Mouse (Mus musculus): Measurements from ENCODE around the gene Cdk19. TPM values are rescaled to one million over a fixed set of nuclear protein-coding genes. Genes with fewer than 3 reads are reported as not detected.

Gene Cdk19
- total RNA-seq, 2 experiments from 2014 or later = 50.2 to 54.1 TPM

DNA sequence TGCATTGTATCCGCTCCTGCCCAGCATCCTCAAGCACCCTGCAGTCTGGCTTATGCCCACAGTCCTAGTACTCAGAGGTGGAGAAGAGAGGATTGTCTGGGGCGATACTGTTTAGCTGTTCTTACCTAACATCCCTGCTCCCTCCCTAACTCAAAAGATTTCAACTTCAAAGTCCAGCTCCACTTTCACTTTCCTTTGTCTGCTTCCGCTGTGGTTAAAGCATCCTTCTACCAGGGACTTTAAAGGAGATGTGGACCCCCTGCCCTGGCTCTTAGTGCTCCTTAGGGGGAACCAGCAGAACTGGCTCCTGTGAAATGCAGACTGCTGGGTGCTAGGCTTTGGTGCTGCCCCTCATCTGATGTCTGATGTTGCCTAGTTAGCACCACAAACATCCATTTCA lies 122.9 kb downstream of the Cdk19 start:
- intact Hi-C loops (cut with DNase I) = no loop called here
- no peak for DNase-seq (ENCODE audit: low spot score in 2 of 2)

DNA sequence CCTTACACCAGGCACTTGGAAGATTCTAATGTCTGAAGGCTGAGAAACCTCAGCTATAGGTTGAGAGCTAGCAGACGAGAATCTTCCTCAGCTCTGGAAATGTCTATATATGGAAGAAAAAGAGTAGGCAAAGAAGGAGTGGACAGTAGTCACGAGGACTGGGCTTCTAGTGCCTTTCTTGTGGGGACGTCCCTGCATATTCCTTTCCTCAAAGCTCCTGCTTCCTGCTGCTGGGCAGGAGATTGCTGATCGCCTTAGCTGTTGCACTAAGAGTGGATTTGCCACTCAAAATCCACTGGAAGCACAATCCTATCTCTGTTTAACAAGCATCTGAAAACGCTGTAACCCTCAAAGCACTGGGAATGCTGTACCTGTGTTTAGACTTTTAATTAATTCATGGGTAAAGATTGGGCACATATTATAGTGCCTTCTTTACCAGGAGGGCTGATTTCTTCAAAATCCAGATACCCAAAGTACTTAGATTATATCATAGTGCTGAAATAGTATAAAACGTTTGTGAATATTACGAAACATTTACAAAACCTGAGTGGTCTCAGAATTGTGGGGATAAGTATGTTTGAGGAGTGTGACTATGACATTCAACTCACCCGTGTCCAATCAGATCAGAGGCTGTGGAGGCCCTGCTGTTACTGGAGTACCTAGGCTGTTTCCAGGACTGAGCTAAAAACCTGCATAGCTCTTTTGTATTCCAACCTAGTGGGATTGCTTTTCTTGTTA lies 128.0 kb downstream of the Cdk19 start:
- no peak for DNase-seq (ENCODE audit: low spot score in 2 of 2)
- intact Hi-C loops (cut with DNase I) = no loop called here

DNA sequence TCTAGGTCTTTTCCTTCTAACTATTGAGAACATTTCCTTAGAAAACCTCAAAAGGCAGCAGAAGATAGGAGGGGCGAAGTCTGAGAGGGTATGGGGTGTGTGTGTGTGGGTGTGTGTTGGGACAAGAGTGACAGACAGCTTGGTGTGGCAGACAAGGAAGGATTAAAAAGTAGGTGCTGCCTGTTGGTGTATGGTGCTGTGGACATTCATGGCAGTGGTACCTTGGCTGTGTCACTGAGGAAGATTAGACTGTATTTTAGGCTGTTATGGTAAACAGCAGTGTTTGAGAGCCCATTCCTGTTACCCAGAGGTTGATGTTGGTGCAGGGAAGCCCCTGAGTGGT lies 128.5 kb downstream of the Cdk19 start:
- intact Hi-C loops (cut with DNase I) = no loop called here

DNA sequence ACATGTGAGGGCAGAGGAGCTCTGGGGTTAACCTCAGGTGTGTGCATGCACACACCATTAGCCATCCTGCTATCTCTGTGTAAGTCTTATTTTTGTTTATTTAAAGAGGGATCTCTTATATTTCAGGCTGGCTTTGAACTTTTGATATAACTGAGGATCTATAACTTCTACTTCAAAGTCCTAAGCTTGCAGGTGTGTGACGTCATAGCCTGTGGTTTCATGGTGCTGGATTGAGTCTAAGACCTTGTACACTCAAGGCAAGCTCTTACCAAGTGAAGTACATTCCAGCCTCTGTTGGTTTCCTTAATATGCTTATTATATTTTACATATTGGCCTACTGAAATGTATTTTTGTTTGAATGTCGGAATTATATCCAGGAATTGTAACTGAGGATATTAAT lies 129.8 kb downstream of the Cdk19 start:
- no peak for DNase-seq (ENCODE audit: low spot score in 2 of 2)
- intact Hi-C loops (cut with DNase I) = no loop called here

More for the DNA sequence above, 128.5 kb downstream of the Cdk19 start:
- DNase-seq (ENCODE audit: low spot score in 2 of 2) = no peak

DNA sequence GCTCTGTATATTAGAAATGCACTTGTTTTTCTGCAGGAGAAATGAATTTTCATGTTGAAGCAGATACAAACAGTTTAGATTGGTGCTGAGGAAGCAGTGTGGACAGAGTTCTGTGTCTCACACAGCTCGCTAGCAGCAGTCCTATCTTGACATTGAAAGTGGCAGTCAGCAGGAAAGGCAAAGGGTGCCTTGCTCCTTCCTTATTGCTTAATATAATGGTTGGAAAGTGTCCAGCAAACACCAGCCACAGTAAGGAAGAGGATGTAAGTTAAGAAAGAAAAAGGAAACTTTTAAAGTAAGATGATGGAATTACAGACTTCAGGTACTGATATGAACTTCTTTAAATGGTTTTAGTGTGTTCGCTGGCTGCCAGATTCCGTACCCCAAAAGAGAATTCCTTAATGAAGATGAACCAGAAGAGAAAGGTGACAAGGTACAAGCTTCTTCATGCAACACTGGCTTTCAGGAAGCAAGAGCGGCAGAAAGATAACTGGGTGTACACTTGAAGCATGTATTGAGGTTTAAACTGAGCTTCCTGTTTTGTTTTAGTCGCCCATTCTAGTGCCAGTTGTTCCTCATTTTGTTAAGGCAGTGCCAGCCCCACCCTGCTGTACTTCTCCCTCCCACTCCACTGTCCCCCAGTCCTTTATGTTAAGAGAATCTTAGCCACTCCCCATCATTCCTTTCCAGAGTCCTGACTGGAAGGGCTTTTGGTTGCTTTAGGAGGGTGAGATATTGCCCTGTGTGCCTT lies 137.3 kb downstream of the Cdk19 start:
- intact Hi-C loops (cut with DNase I) = no loop called here
- no peak for DNase-seq (ENCODE audit: low spot score in 2 of 2)

DNA sequence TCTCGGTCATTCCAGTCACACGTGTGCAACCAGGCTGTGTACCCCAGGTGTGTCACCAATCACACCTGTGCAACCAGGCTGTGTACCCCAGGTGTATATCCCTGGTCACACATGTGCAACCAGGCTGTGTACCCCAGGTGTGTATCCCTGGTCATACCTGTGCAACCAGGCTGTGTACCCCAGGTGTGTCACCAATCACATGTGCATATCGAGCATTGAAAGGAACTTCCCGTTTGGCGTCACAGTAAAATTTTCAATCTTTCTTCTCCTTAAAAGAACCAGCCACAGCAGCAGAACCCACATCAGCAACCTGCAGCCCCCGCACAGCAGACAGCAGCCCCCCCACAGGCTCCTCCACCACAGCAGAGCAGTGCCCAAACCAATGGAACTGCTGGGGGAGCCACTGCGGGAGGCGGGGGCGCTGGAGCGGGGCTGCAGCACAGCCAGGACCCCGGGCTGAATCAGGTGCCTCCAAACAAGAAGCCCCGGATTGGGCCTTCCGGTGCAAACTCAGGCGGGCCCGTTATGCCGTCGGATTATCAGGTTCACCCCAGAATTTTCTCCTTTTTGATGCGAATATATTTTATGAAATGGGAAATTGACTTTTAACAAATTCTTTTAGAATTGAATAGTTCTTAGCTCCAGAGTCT lies 138.2 kb downstream of the Cdk19 start:
- intact Hi-C loops (cut with DNase I) = no loop called here
- DNase-seq (ENCODE audit: low spot score in 2 of 2) = no peak

DNA sequence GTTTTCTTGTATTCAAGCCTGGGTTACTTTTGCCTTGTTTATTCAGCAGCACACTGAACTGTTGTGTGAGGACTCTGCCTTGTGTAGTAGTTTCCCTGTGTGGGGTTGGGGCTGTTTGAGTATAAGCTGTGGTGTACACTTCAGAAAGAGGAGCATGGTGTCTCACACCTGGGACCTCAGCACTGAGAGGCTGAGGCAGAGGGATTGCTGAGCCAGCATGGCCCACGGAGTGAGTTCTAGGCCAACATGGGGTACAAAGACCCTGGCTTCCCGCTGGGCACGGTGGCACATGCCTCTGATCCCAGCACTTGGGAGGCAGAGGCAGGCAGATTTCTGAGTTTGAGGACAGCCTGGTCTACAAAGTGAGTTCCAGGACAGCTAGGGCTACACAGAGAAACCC lies 139.3 kb downstream of the Cdk19 start:
- DNase-seq (ENCODE audit: low spot score in 2 of 2) = no peak
- intact Hi-C loops (cut with DNase I) = no loop called here

DNA sequence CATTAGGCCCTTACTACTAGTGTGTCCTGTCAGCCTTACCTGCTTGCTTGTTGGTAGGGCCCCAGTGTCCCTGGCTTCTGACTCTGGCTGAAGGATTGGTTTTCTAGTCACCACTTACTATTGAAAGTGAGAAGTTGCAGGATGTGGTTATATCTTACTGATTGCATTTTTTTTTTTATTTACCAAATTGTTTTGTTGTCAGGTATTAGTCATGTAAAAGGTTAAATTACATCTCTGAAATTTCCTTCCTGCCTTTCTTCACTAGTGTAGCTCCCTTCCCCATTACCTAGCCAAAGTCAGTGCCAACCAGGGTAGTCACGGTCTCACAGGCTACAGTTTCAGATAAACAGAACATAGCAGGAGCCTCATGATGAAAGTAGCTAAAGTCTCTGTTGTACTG lies 139.9 kb downstream of the Cdk19 start:
- intact Hi-C loops (cut with DNase I) = no loop called here
- DNase-seq (ENCODE audit: low spot score in 2 of 2) = no peak

DNA sequence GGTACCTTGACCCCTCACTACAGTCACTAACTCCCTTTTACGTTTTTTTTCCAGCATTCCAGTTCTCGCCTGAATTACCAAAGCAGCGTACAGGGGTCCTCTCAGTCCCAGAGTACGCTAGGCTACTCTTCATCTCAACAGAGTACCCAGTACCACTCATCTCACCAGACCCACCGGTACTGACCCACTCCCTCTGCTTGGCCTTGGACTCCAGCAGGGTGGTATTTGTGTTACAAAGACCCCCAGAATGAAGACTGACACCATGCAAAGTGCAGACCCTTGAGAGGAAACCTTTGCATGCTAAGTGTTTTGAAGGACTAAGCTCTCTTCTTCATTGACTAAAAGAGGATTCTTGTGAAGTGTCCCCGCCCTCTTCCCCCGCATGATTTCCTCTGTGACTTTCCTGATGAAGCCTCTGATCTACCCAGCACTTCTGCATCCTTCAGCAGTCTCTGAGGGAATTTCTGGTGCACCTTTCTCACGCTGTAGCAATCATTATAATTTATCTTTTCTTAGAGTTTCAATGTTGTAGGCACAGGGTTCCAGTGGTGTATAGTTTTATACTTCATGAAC lies 140.3 kb downstream of the Cdk19 start:
- intact Hi-C loops (cut with DNase I) = no loop called here
- DNase-seq (ENCODE audit: low spot score in 2 of 2) = no peak

DNA sequence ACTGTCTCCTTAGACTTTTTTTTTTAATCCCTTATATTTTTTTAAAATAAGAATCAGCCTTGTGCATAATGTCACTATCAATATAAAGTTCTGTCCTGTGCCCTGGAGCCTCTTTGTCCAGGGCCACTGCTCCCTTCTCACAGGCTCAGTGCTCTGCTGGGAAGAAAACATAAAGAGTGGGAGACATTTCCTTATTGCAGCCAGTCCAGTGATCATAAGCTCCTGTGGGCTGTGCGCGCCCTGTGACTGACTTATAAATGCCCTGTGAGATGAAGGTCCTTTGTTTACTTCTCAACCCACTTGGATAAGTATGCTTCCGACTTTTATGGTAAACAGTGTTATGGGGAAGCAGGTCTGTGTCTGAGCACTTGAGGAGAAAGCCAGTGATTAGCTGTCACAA lies 142.2 kb downstream of the Cdk19 start:
- intact Hi-C loops (cut with DNase I) = no loop called here
- no peak for DNase-seq (ENCODE audit: low spot score in 2 of 2)

DNA sequence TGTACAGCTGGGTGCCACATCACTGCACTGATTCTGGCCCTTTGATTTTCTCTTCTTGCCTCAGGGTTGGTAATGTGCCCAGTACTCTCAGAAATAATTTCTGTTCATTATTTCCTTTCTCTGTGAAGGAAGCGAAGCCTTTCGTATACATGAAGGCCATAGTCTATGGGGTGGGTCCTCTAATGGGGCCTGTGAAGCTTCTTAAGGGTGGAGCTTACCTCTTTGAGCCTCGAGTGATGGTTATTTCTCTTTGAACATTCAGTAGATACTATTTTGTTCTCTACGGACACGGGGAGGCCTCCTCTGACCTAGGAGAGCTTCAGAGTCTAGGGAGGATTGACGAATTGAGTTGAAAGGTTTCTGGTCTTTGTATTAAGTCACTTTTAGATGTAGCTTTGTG lies 142.9 kb downstream of the Cdk19 start:
- no peak for DNase-seq (ENCODE audit: low spot score in 2 of 2)
- intact Hi-C loops (cut with DNase I) = no loop called here

DNA sequence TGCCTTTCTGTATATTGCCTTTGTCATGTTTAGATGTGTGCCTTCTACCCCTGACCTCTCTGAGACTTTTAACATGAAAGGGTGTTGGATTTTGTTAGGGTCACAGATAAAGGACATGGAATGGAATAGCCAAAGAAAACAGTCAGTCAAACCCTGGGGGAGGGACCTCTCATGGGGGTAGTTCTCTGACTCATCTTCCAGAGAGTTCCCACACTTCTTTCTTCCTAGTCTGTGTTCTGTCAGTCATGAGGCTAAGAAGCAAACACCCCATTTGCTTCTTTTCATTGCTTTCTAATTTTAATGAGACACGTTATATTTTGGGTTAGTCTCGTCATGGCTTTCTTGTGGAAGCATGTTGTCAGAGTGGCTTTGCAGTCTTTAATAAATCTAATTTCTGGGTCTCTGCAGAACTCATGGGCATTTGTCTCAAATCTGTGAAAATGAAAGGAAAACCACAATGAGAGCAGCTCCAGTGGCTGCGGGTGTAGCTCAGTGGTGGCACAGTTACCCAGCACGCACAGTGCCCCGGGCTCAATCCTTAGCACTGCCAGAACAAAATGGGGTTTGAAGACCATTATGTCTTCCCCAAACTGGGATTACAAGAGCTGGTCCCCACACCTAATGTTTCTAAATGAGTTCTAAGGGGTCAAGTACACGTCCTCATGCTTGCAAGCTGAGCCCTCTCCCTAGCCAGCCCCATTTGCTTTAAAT lies 149.9 kb downstream of the Cdk19 start:
- intact Hi-C loops (cut with DNase I) = no loop called here
- DNase-seq (ENCODE audit: low spot score in 2 of 2) = no peak

DNA sequence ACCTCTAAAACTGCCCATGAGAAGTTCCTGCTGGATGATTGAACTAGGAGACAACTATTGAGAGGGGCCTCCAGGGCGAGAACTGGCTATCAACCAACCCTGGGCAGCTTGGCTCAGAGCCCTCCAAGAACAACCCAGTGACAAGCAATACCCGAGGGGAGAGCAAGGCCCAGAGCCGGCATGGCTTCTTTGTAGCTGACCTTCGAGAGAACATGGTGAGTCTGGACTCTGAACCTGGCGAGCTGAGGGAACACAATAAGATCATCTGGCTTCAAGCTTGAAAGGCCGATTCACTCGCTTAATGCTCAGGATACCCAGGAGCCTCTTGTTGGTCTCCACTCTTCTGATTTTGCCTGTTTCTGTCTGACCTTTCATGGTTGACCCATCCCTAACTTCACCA lies 151.8 kb downstream of the Cdk19 start:
- DNase-seq (ENCODE audit: low spot score in 2 of 2) = no peak
- intact Hi-C loops (cut with DNase I) = no loop called here

DNA sequence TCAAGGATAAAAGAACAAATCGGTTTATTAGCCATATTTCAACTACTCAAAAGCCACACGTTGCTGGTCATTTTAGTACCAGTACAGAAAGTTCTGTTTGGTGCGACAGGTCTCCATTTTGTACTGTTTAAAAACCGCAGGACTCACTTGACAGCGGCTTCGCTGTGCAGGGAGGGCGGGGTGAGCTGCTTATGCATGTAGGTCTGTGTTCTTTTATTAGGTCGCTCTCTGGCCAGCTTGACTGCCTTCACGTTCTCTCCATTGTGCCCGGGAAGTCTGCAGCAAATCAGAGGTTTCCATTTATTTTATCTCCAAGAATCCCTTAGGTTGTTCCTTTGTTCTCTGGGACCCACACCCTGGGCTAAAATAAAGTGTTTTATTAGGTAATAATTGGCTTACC lies 152.4 kb downstream of the Cdk19 start:
- intact Hi-C loops (cut with DNase I) = no loop called here
- no peak for DNase-seq (ENCODE audit: low spot score in 2 of 2)

DNA sequence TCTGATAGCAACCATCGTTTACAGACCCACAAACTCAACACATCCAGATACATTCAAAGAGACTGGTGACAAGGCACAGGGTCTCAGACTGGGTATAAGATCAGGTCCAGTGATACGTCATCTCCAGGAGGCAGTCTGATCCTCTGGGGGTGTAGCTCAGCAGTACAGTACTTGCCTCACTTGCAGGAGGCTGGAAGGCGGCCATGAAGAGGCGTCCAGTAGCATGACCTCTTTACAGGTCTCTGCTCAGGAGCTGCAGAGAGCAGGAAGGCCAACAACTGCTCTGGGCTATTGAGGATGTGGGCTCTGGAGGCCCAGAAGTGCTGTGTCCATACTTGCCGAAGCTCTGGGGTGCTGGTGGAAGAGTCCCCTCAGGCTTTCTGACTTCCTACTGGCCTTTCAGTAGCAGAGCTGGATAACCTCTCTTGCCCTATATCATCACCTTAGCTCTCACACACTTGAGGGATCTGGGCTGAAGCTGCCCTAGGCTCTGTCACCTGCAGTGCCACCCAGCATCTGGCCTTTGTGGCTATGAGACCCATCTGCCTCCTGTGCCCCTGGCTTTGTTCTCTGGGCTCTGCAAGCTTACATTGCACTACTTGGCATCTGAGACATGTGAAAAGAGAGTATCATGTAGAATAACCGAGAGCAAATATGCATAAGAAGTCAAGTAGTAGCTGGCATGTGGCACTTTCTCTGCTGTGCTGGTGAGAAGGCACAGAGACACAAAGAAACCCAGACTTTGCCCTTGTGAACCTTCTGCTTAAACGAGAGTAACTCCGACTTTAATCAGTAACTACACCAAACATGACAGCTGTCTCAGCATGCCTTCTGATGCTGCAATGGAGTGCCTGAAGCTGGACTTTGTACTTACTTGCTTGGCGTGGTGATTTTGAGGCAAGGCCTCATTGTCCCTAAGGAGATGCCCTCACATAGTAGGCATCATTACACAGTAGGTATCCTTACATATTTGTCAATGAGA lies 155.1 kb downstream of the Cdk19 start:
- intact Hi-C loops (cut with DNase I) = no loop called here
- no peak for DNase-seq (ENCODE audit: low spot score in 2 of 2)

DNA sequence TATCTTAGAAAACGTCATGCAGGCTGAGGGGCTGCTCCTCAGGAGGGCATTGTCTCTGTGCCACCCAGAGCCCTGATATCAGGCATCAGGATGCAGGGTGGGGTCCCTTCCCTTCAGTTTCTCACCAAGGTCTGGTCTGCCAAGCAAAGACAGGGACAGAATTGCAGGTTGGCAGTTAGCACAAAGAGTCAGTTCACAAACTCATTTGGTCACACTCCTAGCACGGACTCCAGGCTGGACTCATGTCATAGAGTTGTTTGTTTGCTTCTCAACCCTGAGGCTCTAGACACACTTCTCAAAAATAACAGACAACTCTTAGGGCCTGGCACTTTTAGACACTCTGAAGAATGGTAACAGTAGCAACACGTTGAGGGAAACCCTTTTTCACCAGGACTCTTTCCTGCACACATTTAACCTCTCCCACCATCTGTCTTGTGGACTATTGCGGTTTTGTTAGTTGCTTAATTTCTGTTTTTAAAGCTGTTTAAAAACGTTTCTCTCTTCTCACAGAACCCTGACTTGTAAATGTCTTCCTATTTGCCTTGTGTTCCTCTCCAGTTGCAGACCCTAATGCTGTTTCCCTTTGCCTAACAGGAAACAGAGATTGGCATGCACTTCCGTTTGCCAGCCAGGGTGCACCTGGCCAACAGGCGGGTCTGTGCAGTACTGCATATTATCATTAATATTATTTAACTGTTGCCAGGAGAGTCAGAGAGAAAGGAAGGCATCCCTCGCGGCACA lies 158.1 kb downstream of the Cdk19 start:
- intact Hi-C loops (cut with DNase I) = no loop called here

DNA sequence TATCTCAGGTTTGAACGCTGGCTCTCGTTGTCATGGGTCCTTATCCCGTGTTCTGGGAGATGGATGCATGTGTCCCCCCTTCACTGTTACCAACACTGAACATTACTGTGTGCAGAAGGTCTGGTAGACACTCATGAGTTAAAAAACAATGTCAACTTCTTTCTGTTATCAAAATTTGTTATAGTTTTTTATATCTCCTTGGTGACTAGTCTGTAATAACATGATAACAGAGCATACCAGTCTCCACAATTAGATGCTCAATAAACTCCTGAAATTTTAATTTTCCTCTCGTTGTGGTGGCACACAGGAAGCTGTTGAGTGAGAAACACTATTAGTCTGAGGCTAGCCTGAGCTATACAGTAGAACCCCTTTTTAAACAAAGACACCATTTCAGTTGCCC lies 159.1 kb downstream of the Cdk19 start:
- intact Hi-C loops (cut with DNase I) = no loop called here
- no peak for DNase-seq (ENCODE audit: low spot score in 2 of 2)

More for the DNA sequence above, 158.1 kb downstream of the Cdk19 start:
- no peak for DNase-seq (ENCODE audit: low spot score in 2 of 2)

Measured in left cerebral cortex, postnatal 36 days (tissue).